Mouse (Mus musculus): ENCODE data around the gene Xylt2. TPM values are rescaled to one million over a fixed set of nuclear protein-coding genes. Genes with fewer than 3 reads are reported as not detected.
A peak's percentile ranks its signal among the peaks of the same experiment; 100 is the strongest.
"Not testable (repeated sequence)": the region's sequence is repeated elsewhere in the genome, so short reads cannot be mapped to it uniquely, and the experiment has no call there.

The Xylt2 gene
- polyA plus RNA-seq, 1 experiment from 2014 or later: 22.9 TPM

DNA sequence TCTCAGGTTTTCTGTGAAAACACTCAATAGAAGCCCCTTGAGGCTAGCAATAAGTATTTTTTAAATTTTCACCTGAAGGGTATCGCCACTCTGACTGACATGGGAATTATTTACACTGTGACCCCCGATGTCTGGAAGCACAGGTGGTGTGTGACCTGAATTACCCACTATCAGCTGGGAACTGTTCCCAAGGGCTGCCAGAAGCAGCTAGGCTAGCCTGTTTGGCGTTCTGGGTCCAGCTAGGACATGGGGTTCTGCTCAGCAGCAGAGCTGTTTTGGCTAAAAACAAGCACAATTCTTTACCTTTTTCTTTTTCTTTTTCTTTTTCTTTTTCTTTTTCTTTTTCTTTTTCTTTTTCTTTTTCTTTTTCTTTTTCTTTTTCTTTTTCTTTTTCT lies 24.9 kb upstream of the Xylt2 start:
- 48% methylated on average over 3 of the region's 3 CpGs for WGBS
- Histone ChIP-seq H3K27ac (ENCODE audit: low read length) (no peak overlapping the region), H3K27me3 (ENCODE audit: insufficient read depth, low read length) (peaks cover 2% of the 10 kb centered on the region; the same call in 1 of the 2 replicates)

DNA sequence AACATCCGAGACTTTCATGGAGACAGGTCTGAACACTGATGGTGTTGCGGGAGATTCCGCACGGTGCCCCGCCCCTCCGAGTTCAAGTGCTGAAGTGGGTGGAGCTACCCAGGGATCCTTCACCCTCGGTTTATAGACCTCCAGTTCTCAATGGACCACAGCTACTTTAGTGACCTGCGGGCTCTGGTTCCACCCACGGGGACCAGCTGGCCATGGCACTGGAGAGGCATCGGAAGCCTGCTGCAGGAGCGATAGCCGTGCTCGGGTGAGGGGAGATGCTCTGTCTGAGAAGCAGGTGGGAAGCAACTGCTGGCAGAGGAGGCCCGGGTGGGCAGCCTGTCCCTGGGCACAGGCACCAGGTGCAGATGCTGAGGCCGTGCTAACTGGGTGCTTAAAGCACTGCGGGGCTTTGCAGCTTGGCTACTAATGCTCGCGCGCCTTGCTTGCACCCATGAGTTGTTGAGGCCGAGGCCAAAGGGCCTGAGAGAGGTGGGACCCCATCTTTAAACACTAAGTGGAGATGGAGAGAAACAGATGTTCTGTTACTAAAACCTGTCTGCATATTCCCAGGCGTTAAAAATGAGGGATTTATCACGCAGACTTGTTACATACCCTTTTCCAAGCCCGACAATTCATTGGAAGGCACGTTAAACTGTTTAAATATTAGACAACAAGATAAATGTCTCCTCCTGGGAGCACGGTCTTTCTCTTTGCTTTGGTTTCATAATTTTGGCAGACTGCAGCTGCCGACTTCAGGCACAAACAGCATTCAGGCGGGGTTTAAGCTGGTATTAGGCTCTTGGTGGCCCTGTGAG lies 24.3 kb upstream of the Xylt2 start:
- H3K27ac ChIP-seq (ENCODE audit: low read length): no peak overlapping the region
- 0 out of 2 replicates have a peak, but pooled peaks have one; percentile 55 for ATAC-seq (ENCODE audit: low FRiP score, low TSS enrichment)
- H3K4me2 ChIP-seq (replicated peaks; ENCODE audit: low read depth, low read length): peak overlapping the region; percentile 45
- peaks cover 6% of the 10 kb centered on the region; the same call in 1 of the 2 replicates for H3K4me1 ChIP-seq (ENCODE audit: insufficient read depth, low read length)
- 0 out of 2 replicates have a peak overlapping the region, but pooled peaks have one; percentile 20 for H3K9ac ChIP-seq (replicated peaks; ENCODE audit: low read length)
- no peaks in the 10 kb centered on the region for H3K9me3 ChIP-seq (ENCODE audit: low read length)
- H3K27me3 ChIP-seq (ENCODE audit: insufficient read depth, low read length): peaks cover 3% of the 10 kb centered on the region; the same call in 1 of the 2 replicates
- no peaks in the 10 kb centered on the region for H3K36me3 ChIP-seq (ENCODE audit: insufficient read depth, low read length)
- H3K4me3 ChIP-seq (ENCODE audit: low read length): peak overlapping the region; percentile 16; the same call in 1 of the 2 replicates
- WGBS: 36% methylated on average over 27 of the region's 27 CpGs

More for the DNA sequence above, 24.9 kb upstream of the Xylt2 start:
- H3K9ac ChIP-seq (replicated peaks; ENCODE audit: low read length): no peak overlapping the region
- peaks cover 6% of the 10 kb centered on the region; the same call in 1 of the 2 replicates for H3K4me1 ChIP-seq (ENCODE audit: insufficient read depth, low read length)
- H3K9me3 ChIP-seq (ENCODE audit: low read length): no peaks in the 10 kb centered on the region
- peak overlapping the region; percentile 45; the same call in 1 of the 2 replicates for H3K4me2 ChIP-seq (replicated peaks; ENCODE audit: low read depth, low read length)
- ATAC-seq (ENCODE audit: low FRiP score, low TSS enrichment): no peak
- no peaks in the 10 kb centered on the region for H3K36me3 ChIP-seq (ENCODE audit: insufficient read depth, low read length)
- no peak overlapping the region for H3K4me3 ChIP-seq (ENCODE audit: low read length)

DNA sequence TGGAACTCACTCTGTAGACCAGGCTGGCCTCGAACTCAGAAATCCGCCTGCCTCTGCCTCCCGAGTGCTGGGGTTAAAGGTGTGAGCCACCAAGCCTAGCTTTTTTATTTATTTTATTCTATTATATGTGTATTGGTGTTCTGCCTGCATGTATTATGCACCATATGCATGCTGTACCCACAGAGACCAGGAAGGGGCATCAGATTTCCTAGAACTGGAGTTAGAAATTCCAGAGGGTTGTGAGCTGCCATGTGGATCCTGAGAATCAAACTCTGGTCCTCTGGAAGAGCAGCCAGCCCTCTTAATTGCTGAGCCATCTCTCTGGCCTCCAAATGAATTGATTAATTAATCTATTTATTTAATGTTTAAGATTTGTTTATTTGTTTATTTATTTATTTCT lies 22.1 kb upstream of the Xylt2 start:
- 100% methylated on average over 3 of the region's 3 CpGs for WGBS
- H3K4me3 ChIP-seq (ENCODE audit: low read length): no peak overlapping the region
- no peaks in the 10 kb centered on the region for H3K36me3 ChIP-seq (ENCODE audit: insufficient read depth, low read length)
- H3K27ac ChIP-seq (ENCODE audit: low read length): no peak overlapping the region
- no peak overlapping the region for H3K4me2 ChIP-seq (replicated peaks; ENCODE audit: low read depth, low read length)
- H3K9ac ChIP-seq (replicated peaks; ENCODE audit: low read length): no peak overlapping the region
- H3K9me3 ChIP-seq (ENCODE audit: low read length): no peaks in the 10 kb centered on the region
- no peak for ATAC-seq (ENCODE audit: low FRiP score, low TSS enrichment)
- peaks cover 6% of the 10 kb centered on the region; the same call in 1 of the 2 replicates for H3K4me1 ChIP-seq (ENCODE audit: insufficient read depth, low read length)
- H3K27me3 ChIP-seq (ENCODE audit: insufficient read depth, low read length): peaks cover 3% of the 10 kb centered on the region; the same call in 1 of the 2 replicates

DNA sequence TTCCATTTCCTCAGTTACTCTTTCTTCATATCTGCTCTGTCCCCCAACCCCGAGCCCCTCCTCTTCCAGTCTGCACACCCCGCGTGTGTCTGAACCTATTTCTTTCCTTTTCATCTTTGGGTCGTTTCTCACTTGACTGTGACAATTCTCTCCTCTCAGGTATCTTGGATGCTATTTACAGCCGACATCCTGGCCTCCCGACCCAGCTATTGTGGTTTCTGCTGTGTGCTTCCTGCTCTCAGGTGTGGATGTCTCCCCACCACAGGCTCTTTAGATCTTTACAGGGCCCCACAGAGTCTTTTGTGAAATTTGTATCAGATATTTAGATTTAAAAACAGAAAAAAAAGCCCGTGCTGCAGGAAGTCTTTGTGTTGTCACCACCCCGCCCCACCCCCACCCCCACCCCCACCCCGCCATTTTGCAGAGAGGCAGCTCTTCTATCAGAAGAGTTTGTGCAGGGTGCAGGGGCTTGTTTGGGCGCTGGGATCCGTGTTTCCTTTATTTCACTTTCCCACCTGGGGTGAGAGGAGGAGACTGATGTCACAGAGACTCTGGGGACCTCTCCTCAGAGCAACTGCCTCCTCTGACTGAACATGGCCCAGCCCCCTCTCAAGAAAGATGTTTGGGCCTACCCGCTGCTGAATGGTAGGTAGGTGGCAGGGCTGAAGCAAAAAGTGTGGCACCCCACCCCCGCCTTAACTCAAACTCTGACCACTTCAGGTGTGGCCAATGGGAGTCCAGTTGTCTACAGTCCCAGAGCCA lies 20.6 kb upstream of the Xylt2 start:
- WGBS: 35% methylated on average over 13 of the region's 13 CpGs
- H3K27ac ChIP-seq (ENCODE audit: low read length): no peak overlapping the region
- peaks cover 6% of the 10 kb centered on the region; the same call in 1 of the 2 replicates for H3K4me1 ChIP-seq (ENCODE audit: insufficient read depth, low read length)
- H3K4me2 ChIP-seq (replicated peaks; ENCODE audit: low read depth, low read length): no peak overlapping the region
- H3K4me3 ChIP-seq (ENCODE audit: low read length): no peak overlapping the region
- no peak overlapping the region for H3K9ac ChIP-seq (replicated peaks; ENCODE audit: low read length)
- no peaks in the 10 kb centered on the region for H3K9me3 ChIP-seq (ENCODE audit: low read length)
- no peak for ATAC-seq (ENCODE audit: low FRiP score, low TSS enrichment)
- peaks cover 3% of the 10 kb centered on the region; the same call in 1 of the 2 replicates for H3K27me3 ChIP-seq (ENCODE audit: insufficient read depth, low read length)
- H3K36me3 ChIP-seq (ENCODE audit: insufficient read depth, low read length): no peaks in the 10 kb centered on the region

DNA sequence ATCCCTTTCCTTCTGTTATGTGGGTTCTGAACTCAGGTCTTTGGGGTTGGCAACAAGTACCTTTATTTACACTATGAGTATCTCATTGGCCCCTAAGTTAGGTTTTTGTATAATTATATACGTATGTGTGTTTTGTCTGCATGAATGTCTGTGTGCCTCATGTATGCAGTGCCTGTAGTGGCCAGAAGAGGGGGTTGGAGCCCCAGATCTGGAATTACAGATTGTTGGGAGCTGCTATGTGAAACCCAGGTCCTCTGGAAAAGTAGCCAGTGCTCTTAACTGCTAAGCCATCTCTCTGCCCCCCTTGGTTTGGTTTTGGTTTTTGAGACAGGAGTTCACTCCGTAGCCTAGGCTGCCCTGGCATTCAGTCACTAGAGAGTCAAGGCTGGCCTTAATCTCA lies 19.8 kb upstream of the Xylt2 start:
- Histone ChIP-seq H3K4me1 (ENCODE audit: insufficient read depth, low read length) (peaks cover 6% of the 10 kb centered on the region; the same call in 1 of the 2 replicates), H3K4me2 (replicated peaks; ENCODE audit: low read depth, low read length) (no peak overlapping the region), H3K27ac (ENCODE audit: low read length) (no peak overlapping the region), H3K4me3 (ENCODE audit: low read length) (no peak overlapping the region), H3K9ac (replicated peaks; ENCODE audit: low read length) (no peak overlapping the region), H3K36me3 (ENCODE audit: insufficient read depth, low read length) (no peaks in the 10 kb centered on the region), H3K9me3 (ENCODE audit: low read length) (no peaks in the 10 kb centered on the region), H3K27me3 (ENCODE audit: insufficient read depth, low read length) (peaks cover 3% of the 10 kb centered on the region; the same call in 1 of the 2 replicates)
- ATAC-seq (ENCODE audit: low FRiP score, low TSS enrichment): no peak
- WGBS: 88% methylated on average over 2 of the region's 2 CpGs

DNA sequence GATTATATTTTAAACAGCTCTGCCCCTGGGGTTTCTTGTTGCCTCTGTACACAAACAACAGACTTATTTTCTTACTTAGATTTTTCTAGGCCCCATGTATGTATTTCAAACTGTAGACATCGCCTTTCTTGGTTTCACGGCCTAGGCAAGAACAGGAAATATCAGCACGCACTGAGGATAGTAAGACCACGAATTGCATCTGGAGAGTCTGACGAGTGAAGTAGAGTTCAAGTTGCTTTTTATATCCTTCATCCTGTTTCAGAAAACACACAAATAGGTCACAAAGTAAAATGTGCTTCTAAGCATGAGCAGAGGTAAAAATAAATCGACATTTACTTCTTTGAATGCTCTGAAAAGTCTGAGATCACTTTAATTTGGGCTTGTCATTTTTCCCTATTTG lies 18.2 kb upstream of the Xylt2 start:
- H3K4me2 ChIP-seq (replicated peaks; ENCODE audit: low read depth, low read length): no peak overlapping the region
- H3K27me3 ChIP-seq (ENCODE audit: insufficient read depth, low read length): 0 out of 2 replicates have a peak, but pooled peaks cover 3% of the 10 kb centered on the region
- 58% methylated on average over 6 of the region's 6 CpGs for WGBS
- no peak for ATAC-seq (ENCODE audit: low FRiP score, low TSS enrichment)
- H3K9ac ChIP-seq (replicated peaks; ENCODE audit: low read length): no peak overlapping the region
- no peaks in the 10 kb centered on the region for H3K36me3 ChIP-seq (ENCODE audit: insufficient read depth, low read length)
- no peak overlapping the region for H3K27ac ChIP-seq (ENCODE audit: low read length)
- no peaks in the 10 kb centered on the region for H3K9me3 ChIP-seq (ENCODE audit: low read length)
- H3K4me3 ChIP-seq (ENCODE audit: low read length): no peak overlapping the region
- no peaks in the 10 kb centered on the region for H3K4me1 ChIP-seq (ENCODE audit: insufficient read depth, low read length)

DNA sequence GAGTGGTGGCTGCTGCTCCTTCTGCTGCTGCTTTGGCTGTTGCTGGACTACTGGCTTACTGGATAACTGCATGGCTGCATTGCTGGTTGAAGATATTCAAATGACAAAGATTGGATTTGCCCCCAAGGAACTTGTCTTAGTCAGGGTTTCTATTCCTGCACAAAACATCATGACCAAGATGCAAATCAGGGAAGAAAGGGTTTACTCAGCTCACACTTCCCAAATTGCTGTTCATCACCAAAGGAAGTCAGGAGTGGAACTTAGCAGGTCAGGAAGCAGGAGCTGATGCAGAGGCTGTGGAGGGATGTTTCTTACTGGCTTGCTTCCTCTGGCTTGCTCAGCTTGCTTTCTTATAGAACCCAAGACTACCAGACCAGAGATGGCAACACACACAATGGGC lies 15.2 kb upstream of the Xylt2 start:
- not testable (repeated sequence) for H3K4me2 ChIP-seq (replicated peaks; ENCODE audit: low read depth, low read length); H3K9ac ChIP-seq (replicated peaks; ENCODE audit: low read length); H3K4me3 ChIP-seq (ENCODE audit: low read length); H3K27me3 ChIP-seq (ENCODE audit: insufficient read depth, low read length); H3K36me3 ChIP-seq (ENCODE audit: insufficient read depth, low read length); ATAC-seq (ENCODE audit: low FRiP score, low TSS enrichment); H3K27ac ChIP-seq (ENCODE audit: low read length); H3K9me3 ChIP-seq (ENCODE audit: low read length); H3K4me1 ChIP-seq (ENCODE audit: insufficient read depth, low read length)

DNA sequence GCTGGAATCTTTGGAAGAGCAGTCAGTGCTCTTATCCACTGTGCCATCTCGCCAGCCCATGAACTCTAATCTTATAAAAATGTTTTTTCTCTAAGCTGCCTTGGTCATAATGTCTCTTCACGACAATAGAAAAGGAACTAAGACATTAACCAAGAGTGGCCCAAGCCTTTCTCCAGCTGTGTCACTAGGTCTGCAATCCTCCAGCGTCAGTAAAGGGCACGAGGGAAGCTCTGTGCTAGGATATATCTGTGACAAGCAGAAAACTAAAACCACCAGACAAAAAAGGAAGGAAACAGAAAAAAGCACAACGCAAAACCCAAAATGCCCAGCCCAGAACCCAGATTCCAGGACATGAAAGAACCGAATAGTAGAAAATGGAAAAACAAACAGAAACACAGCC lies 9.9 kb upstream of the Xylt2 start:
- no peak overlapping the region for H3K9ac ChIP-seq (replicated peaks; ENCODE audit: low read length)

DNA sequence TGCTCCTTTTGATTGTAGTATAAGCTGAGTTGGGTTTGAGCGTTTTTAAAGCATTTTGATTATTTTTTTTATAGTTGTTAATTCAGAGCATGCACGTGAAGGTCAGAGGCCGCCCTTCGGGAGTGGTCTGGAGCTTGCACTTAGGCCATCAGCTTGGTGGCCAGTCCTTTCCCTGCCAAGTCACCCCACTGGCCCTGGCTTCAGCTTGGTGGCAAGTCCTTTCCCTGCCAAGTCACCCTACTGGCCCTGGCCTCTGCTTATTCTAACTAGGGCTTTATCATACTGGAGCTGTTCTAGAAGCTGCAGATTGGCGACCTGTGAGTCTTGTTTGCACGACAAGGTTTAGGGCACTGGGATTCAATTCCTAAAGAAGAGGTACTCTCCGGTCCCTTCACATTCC lies 5.1 kb upstream of the Xylt2 start:
- H3K4me3 ChIP-seq (ENCODE audit: low read length): no peak overlapping the region
- WGBS: 86% methylated on average over 7 of the region's 7 CpGs
- H3K9me3 ChIP-seq (ENCODE audit: low read length): 0 out of 2 replicates have a peak, but pooled peaks cover 2% of the 10 kb centered on the region
- no peak for ATAC-seq (ENCODE audit: low FRiP score, low TSS enrichment)
- H3K4me2 ChIP-seq (replicated peaks; ENCODE audit: low read depth, low read length): no peak overlapping the region
- no peaks in the 10 kb centered on the region for H3K4me1 ChIP-seq (ENCODE audit: insufficient read depth, low read length)
- H3K27me3 ChIP-seq (ENCODE audit: insufficient read depth, low read length): no peaks in the 10 kb centered on the region
- no peak overlapping the region for H3K9ac ChIP-seq (replicated peaks; ENCODE audit: low read length)
- no peaks in the 10 kb centered on the region for H3K36me3 ChIP-seq (ENCODE audit: insufficient read depth, low read length)
- H3K27ac ChIP-seq (ENCODE audit: low read length): no peak overlapping the region

More for the DNA sequence above, 9.9 kb upstream of the Xylt2 start:
- 75% methylated on average over 6 of the region's 6 CpGs for WGBS
- Histone ChIP-seq H3K27ac (ENCODE audit: low read length) (no peak overlapping the region), H3K4me3 (ENCODE audit: low read length) (no peak overlapping the region), H3K9me3 (ENCODE audit: low read length) (no peaks in the 10 kb centered on the region), H3K27me3 (ENCODE audit: insufficient read depth, low read length) (no peaks in the 10 kb centered on the region), H3K4me2 (replicated peaks; ENCODE audit: low read depth, low read length) (no peak overlapping the region), H3K36me3 (ENCODE audit: insufficient read depth, low read length) (no peaks in the 10 kb centered on the region), H3K4me1 (ENCODE audit: insufficient read depth, low read length) (no peaks in the 10 kb centered on the region)
- ATAC-seq (ENCODE audit: low FRiP score, low TSS enrichment): no peak

All from kidney, embryonic 16.5 days (tissue).